In genomic region chrX:13656721-13657120, GRCm38 (mm10) we compare ENCODE assay signal across 9 mouse cellular contexts. TPM values are rescaled to one million over a fixed set of nuclear protein-coding genes. Genes with fewer than 3 reads are reported as not detected.
A peak's percentile ranks its signal among the peaks of the same experiment; 100 is the strongest.
DNase-seq lines count a peak whose midpoint lies in the region; ATAC-seq lines count a peak whose summit lies in the region.
"Had no signal": no experiment of that assay in that cellular context is flagged by ENCODE, and none has a peak within 500 bp of the region (broad histone marks: within the 10 kb centered on the region; RNA-seq: fewer than 3 reads in every experiment).

No protein-coding gene starts in this region.

- no peak overlapping the region for H3K4me2 ChIP-seq in kidney, embryonic 16.5 days (replicated peaks; ENCODE audit: low read depth, low read length)

- H3K27ac ChIP-seq in kidney, embryonic 16.5 days (ENCODE audit: low read length): no peak overlapping the region
- H3K27ac ChIP-seq: liver, embryonic 15.5 days had no signal

- no peaks in the 10 kb centered on the region for H3K9me3 ChIP-seq in kidney, embryonic 16.5 days (ENCODE audit: low read length)
- H3K9me3 ChIP-seq: liver, embryonic 15.5 days had no signal

- peak; percentile 43 for DNase-seq in kidney, adult 18-20 months
- DNase-seq in CD4-positive, CD25-positive, alpha-beta regulatory T cell, adult 2 months (ENCODE audit: low read depth, low spot score): peak; percentile 81
- DNase-seq in R1 (ENCODE audit: low read depth, low spot score): peak; percentile 21
- peak; percentile 44 to 61 for DNase-seq in cerebellum, postnatal 36 days
- DNase-seq in kidney, postnatal 4 days: peak; percentile 63 to 77
- DNase-seq in right cerebral cortex, adult 2 months (ENCODE audit: low spot score in 2 of 2): peak; percentile 18 to 47
- DNase-seq in yolk sac, embryonic 10.5 days (ENCODE audit: low spot score): no peak

- H3K36me3 ChIP-seq in kidney, embryonic 16.5 days (ENCODE audit: insufficient read depth, low read length): no peaks in the 10 kb centered on the region
- H3K36me3 ChIP-seq: liver, embryonic 15.5 days had no signal

- no peak overlapping the region for H3K9ac ChIP-seq in kidney, embryonic 16.5 days (replicated peaks; ENCODE audit: low read length)
- H3K9ac ChIP-seq: liver, embryonic 15.5 days had no signal

- 13% methylated on average over 1 of the region's 1 CpGs for WGBS in kidney, embryonic 16.5 days

- no peaks in the 10 kb centered on the region for H3K4me1 ChIP-seq in kidney, embryonic 16.5 days (ENCODE audit: insufficient read depth, low read length)

- no peak overlapping the region for H3K4me3 ChIP-seq in kidney, embryonic 16.5 days (ENCODE audit: low read length)
- H3K4me3 ChIP-seq: liver, embryonic 15.5 days had no signal

- 0 out of 2 replicates have a peak, but pooled peaks cover 4% of the 10 kb centered on the region for H3K27me3 ChIP-seq in kidney, embryonic 16.5 days (ENCODE audit: insufficient read depth, low read length)
- H3K27me3 ChIP-seq: liver, embryonic 15.5 days had no signal

- ATAC-seq in kidney, embryonic 16.5 days (ENCODE audit: low FRiP score, low TSS enrichment): no peak

RNA-seq across cellular contexts. Expression of gene Gpr82, which starts 4.4 kb away (rescaled TPM):
- 0.26 and 0.53 TPM in 2 replicates for polyA plus RNA-seq in kidney, embryonic 16.5 days (2015; fragmentation: Nextera tagmentation; extraction: Ambion mirVana)

RNA-seq across cellular contexts. Expression of gene Gpr34, which starts 24.8 kb away (rescaled TPM):
- polyA plus RNA-seq in kidney, embryonic 16.5 days (2015; fragmentation: Nextera tagmentation; extraction: Ambion mirVana): 1.1 TPM in 2 replicates
